Mouse (Mus musculus): ENCODE measurements around the gene Slco2a1. TPM values are rescaled to one million over a fixed set of nuclear protein-coding genes. Genes with fewer than 3 reads are reported as not detected.

The Slco2a1 gene
- total RNA-seq, 1 experiment from 2014 or later: not detected

- ATAC-seq (replicated peaks; ENCODE audit: low read depth, poor library complexity, severe bottlenecking): no peak
These were observed 88.5 kb downstream of the Slco2a1 start for GRCm38 (mm10) chr9:103076836-103077531.

GRCm38 (mm10) chr9:103078194-103078691, 89.7 kb downstream of the Slco2a1 start:
- peak; percentile 65 for ATAC-seq (replicated peaks; ENCODE audit: low read depth, poor library complexity, severe bottlenecking)

- ATAC-seq (replicated peaks; ENCODE audit: low read depth, poor library complexity, severe bottlenecking): no peak
These were observed 91.7 kb downstream of the Slco2a1 start for GRCm38 (mm10) chr9:103080211-103080610.

- no peak for ATAC-seq (replicated peaks; ENCODE audit: low read depth, poor library complexity, severe bottlenecking)
These were observed 93.9 kb downstream of the Slco2a1 start for GRCm38 (mm10) chr9:103082246-103082975.

GRCm38 (mm10) chr9:103083405-103083804, 94.9 kb downstream of the Slco2a1 start:
- no peak for ATAC-seq (replicated peaks; ENCODE audit: low read depth, poor library complexity, severe bottlenecking)

GRCm38 (mm10) chr9:103086736-103087135, 98.2 kb downstream of the Slco2a1 start:
- no peak for ATAC-seq (replicated peaks; ENCODE audit: low read depth, poor library complexity, severe bottlenecking)

- ATAC-seq (replicated peaks; ENCODE audit: low read depth, poor library complexity, severe bottlenecking): no peak
These were observed 98.8 kb downstream of the Slco2a1 start for GRCm38 (mm10) chr9:103087301-103087700.

GRCm38 (mm10) chr9:103088661-103089060, 100.1 kb downstream of the Slco2a1 start:
- no peak for ATAC-seq (replicated peaks; ENCODE audit: low read depth, poor library complexity, severe bottlenecking)

GRCm38 (mm10) chr9:103090116-103090875, 101.8 kb downstream of the Slco2a1 start:
- peak; percentile 37; the same call in 1 of the 2 replicates for ATAC-seq (replicated peaks; ENCODE audit: low read depth, poor library complexity, severe bottlenecking)

- ATAC-seq (replicated peaks; ENCODE audit: low read depth, poor library complexity, severe bottlenecking): no peak
These were observed 102.7 kb downstream of the Slco2a1 start for GRCm38 (mm10) chr9:103091039-103091883.

GRCm38 (mm10) chr9:103092248-103092647, 103.7 kb downstream of the Slco2a1 start:
- ATAC-seq (replicated peaks; ENCODE audit: low read depth, poor library complexity, severe bottlenecking): peak; percentile 97

GRCm38 (mm10) chr9:103093681-103094080, 105.2 kb downstream of the Slco2a1 start:
- ATAC-seq (replicated peaks; ENCODE audit: low read depth, poor library complexity, severe bottlenecking): no peak

GRCm38 (mm10) chr9:103108341-103108798, 119.9 kb downstream of the Slco2a1 start:
- peak; percentile 37; the same call in 1 of the 2 replicates for ATAC-seq (replicated peaks; ENCODE audit: low read depth, poor library complexity, severe bottlenecking)

GRCm38 (mm10) chr9:103108943-103109670, 120.6 kb downstream of the Slco2a1 start:
- ATAC-seq (replicated peaks; ENCODE audit: low read depth, poor library complexity, severe bottlenecking): no peak

- ATAC-seq (replicated peaks; ENCODE audit: low read depth, poor library complexity, severe bottlenecking): no peak
These were observed 121.4 kb downstream of the Slco2a1 start for GRCm38 (mm10) chr9:103109911-103110310.

GRCm38 (mm10) chr9:103110727-103111501, 122.4 kb downstream of the Slco2a1 start:
- no peak; the same call in 1 of the 2 replicates for ATAC-seq (replicated peaks; ENCODE audit: low read depth, poor library complexity, severe bottlenecking)

- ATAC-seq (replicated peaks; ENCODE audit: low read depth, poor library complexity, severe bottlenecking): peak; percentile 19; the same call in 1 of the 2 replicates
These were observed 123.3 kb downstream of the Slco2a1 start, which contains the start of gene Rab6b for GRCm38 (mm10) chr9:103111621-103112470. Rab6b (plus strand) TSS chr9:103111787.
